Mouse (Mus musculus) E14TG2a.4 (cell line): Measurements from ENCODE around the gene Pdlim5.

Experiments used
- H3K27me3 ChIP-seq: 2 replicates; pipeline ENCODE4 v1.6.1; 2014; ENCODE audit warnings: low read length, control low read depth; ENCODE audit not compliant: insufficient read depth
- H3K36me3 ChIP-seq: 2 replicates; pipeline ENCODE4 v1.6.1; 2014; ENCODE audit warnings: low read length, control low read depth; ENCODE audit not compliant: insufficient read depth
- H3K4me1 ChIP-seq: replicated peaks from 2 replicates; pipeline ENCODE4 v1.6.1; 2014; ENCODE audit warnings: low read depth, low read length, control low read depth
- H3K4me3 ChIP-seq: replicated peaks from 2 replicates; pipeline ENCODE4 v1.5.1; 2014; ENCODE audit warnings: mild to moderate bottlenecking, low read length
- H3K9me3 ChIP-seq: 2 replicates; pipeline ENCODE4 v1.6.1; 2014; ENCODE audit warnings: low read length, control low read depth
- CTCF ChIP-seq: conservative IDR thresholded peaks from 2 replicates; pipeline ENCODE4 v1.5.1; 2014; ENCODE audit warnings: low read length
- NANOG ChIP-seq: IDR thresholded peaks from 2 replicates; pipeline ENCODE4 v1.6.1; 2014; ENCODE audit warnings: borderline replicate concordance, low read length, mixed read lengths
- POU5F1 ChIP-seq: IDR thresholded peaks from 2 replicates; pipeline ENCODE4 v1.6.1; 2014; ENCODE audit warnings: low read length, borderline replicate concordance

The Pdlim5 gene

DNA sequence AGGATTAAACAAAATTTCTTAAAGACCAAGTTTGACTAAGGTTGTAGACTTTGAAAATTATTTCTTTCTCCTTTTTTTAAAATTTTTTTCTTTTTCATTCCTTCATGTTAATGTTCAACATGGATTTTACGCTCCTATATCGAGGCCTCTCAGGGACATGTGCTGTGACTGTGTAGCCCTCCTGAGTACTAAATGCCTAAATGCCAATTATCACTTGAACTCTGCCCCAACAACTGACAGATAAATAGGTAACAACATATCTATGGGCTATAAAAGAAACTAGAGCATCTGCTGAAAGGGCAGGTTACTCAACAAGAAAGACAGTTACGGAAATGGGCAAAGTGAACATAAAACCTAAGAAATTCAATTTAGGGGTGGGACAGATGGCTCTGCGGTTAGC lies 9.0 kb downstream of the Pdlim5 start:
- H3K4me3 ChIP-seq = no peak overlapping the region
- no peaks in the 10 kb centered on the region for H3K27me3 ChIP-seq
- H3K9me3 ChIP-seq = no peaks in the 10 kb centered on the region
- H3K4me1 ChIP-seq = peaks cover 7% of the 10 kb centered on the region
- H3K36me3 ChIP-seq = peaks cover 25% of the 10 kb centered on the region
- TF ChIP-seq POU5F1 (no peak), CTCF (no peak), NANOG (no peak)

DNA sequence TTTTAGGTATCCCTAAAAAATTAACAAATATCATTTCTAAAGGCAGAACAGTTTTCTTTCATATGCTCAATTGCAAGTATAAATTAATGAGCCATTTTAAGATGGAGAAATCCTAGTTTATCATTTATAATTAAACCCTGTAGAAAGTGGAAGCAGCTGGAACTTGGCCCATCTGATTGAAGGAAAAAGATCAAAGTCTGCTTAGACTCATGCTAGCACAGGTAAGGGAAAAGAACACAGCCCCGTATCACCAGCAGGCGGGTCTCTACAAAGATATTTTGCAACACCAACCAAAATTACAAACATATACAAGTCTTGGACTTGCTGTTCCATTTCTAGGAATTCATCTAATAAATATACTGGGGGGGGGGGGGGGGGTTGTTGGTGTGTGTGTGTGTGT lies 9.8 kb downstream of the Pdlim5 start:
- H3K4me1 ChIP-seq = peaks cover 7% of the 10 kb centered on the region
- no peaks in the 10 kb centered on the region for H3K27me3 ChIP-seq
- H3K4me3 ChIP-seq = no peak overlapping the region
- no peak for TF ChIP-seq CTCF
- TF ChIP-seq NANOG = no peak
- no peak for TF ChIP-seq POU5F1
- peaks cover 22% of the 10 kb centered on the region for H3K36me3 ChIP-seq
- no peaks in the 10 kb centered on the region for H3K9me3 ChIP-seq

DNA sequence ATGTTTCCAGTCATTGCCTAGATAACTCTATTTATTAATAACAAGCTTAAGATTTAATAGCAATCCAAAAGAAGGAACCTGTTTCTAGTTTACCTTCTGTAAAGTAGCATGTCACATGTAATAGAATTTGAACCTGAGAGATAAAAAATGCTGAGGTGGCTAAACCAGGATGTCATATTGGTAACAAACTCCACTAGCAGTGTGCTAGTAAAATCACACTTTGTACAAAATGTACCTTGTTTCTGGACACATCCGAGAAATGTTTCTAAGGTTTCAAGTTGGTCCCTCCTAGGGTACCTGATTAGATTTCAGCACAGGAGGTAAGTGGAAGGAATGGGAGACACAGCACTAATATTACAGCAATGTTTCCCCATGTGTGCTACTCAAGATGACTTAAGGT lies 18.9 kb downstream of the Pdlim5 start:
- TF ChIP-seq CTCF (no peak), NANOG (no peak), POU5F1 (no peak)
- H3K4me1 ChIP-seq = peaks cover 17% of the 10 kb centered on the region
- H3K4me3 ChIP-seq = no peak overlapping the region
- H3K27me3 ChIP-seq = no peaks in the 10 kb centered on the region
- no peaks in the 10 kb centered on the region for H3K9me3 ChIP-seq
- H3K36me3 ChIP-seq = no peaks in the 10 kb centered on the region

DNA sequence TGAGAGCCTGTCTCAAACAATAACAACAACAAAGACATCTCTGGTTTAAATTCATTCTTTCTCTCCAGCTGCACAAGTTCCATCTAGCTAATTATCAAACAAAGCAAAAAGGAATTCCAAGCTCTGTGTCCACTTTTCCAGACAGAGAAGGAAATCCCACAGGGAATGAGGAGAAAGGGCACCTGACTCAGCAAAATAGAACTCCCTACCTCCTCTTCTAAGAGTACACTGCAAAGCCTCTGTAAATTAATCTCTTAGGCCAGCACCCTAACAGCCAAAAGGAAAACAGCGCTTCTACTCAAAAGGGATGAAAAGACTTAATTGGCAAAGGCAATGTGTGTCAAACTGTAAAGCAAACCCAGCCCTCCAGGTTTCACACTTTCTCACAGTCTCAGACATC lies 20.4 kb downstream of the Pdlim5 start:
- H3K36me3 ChIP-seq = no peaks in the 10 kb centered on the region
- no peaks in the 10 kb centered on the region for H3K27me3 ChIP-seq
- H3K9me3 ChIP-seq = no peaks in the 10 kb centered on the region
- H3K4me3 ChIP-seq = no peak overlapping the region
- peaks cover 15% of the 10 kb centered on the region for H3K4me1 ChIP-seq
- TF ChIP-seq POU5F1 (no peak), NANOG (no peak), CTCF (no peak)

DNA sequence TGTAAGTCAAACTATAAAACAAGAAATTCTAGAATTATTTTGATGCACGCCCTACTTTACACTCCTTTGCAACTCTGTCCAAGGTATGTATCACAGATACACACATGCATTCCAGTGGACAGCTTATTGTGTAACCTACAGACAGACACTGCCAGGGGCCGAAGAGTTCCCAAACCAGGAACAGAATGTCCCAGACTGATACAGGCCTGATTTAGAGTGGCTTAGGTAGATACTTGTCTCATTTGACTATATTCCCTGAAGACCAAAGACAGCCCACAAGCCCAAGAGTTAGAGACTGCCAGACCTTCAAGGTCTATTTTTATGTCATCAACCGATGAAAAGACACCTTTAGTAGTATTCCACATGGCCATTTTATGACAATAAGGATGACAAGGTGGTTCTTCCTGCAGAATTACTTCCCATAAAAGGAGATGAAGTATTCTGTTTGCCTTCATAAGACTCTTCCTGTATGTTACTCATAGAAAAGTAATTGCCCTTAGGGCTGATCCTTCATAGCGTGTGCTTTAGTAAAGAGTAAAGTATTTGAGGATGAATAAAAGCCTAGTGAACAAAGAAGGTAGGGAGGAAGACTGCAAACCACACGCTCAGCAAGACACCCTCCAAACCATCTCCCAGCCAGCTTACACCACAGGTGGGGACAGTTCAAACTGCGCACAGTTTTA lies 22.9 kb downstream of the Pdlim5 start:
- Histone ChIP-seq H3K36me3 (no peaks in the 10 kb centered on the region), H3K4me3 (no peak overlapping the region), H3K27me3 (no peaks in the 10 kb centered on the region), H3K9me3 (no peaks in the 10 kb centered on the region), H3K4me1 (peaks cover 22% of the 10 kb centered on the region)
- TF ChIP-seq POU5F1 (no peak), NANOG (no peak), CTCF (no peak)

DNA sequence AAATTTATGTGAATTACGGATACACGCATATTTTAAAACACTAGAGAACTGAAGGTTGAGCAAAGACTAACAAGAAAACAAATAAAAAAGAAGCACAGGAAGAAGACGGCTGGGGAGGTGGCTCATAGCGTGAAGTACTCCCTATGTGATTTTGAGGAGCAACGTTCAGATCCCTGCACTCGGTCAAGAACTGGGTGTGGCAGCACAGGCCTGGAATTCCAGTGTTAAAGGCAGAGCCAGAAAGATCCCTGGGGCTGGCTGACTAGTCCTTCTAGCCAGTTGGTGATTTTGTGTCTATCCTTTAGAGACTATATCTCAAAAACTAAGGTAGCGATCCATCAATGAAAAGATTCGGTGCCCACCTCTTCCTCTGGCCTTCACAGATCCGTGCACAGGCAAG lies 27.1 kb downstream of the Pdlim5 start:
- H3K4me1 ChIP-seq = peaks cover 10% of the 10 kb centered on the region; the same call in 1 of the 2 replicates
- no peaks in the 10 kb centered on the region for H3K27me3 ChIP-seq
- H3K36me3 ChIP-seq = no peaks in the 10 kb centered on the region
- TF ChIP-seq CTCF = no peak
- no peak for TF ChIP-seq NANOG
- TF ChIP-seq POU5F1 = no peak
- no peaks in the 10 kb centered on the region for H3K9me3 ChIP-seq
- no peak overlapping the region for H3K4me3 ChIP-seq

DNA sequence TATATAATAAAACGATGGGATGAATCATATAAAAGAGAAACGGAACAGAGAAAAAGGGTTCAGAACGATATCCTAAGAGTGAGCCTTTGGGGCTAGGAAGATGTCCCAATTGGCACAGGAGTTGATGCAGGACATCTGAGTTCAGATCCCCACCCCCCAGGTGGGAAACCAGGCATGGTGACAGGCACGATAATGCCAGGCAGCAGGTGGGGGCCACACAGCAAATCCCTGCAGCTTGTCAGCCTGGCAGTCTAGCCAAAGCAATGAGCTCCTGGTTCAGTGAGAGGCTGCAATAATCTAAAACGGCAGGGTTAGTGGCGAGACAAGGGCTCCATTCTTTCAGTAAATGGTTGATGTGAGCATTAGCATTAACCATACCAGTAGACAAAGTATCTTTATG lies 33.4 kb downstream of the Pdlim5 start:
- TF ChIP-seq NANOG (no peak), POU5F1 (no peak), CTCF (no peak)
- H3K9me3 ChIP-seq = no peaks in the 10 kb centered on the region
- no peaks in the 10 kb centered on the region for H3K4me1 ChIP-seq
- H3K27me3 ChIP-seq = no peaks in the 10 kb centered on the region
- H3K4me3 ChIP-seq = no peak overlapping the region
- H3K36me3 ChIP-seq = no peaks in the 10 kb centered on the region

DNA sequence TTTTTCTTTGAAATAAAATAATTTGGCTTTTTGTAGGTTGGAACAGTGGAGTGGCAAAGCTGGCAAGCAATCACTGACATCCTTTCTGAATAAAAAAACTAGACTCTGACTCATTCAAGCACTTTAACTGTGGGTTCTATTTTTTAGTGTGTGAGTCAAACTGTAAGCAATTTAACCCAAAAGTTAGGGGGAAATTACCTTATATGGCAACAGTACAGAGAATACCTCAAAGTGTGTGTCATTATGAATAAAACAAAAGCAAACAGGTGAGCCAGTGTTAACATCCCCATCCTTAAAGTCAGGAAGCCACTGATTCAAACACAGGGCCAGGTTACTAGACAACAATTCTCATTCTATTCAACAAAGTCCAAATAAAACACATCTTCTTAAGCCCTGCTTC lies 36.5 kb downstream of the Pdlim5 start:
- no peaks in the 10 kb centered on the region for H3K36me3 ChIP-seq
- no peaks in the 10 kb centered on the region for H3K9me3 ChIP-seq
- H3K27me3 ChIP-seq = no peaks in the 10 kb centered on the region
- H3K4me1 ChIP-seq = no peaks in the 10 kb centered on the region
- TF ChIP-seq NANOG (no peak), POU5F1 (no peak), CTCF (no peak)
- H3K4me3 ChIP-seq = no peak overlapping the region

DNA sequence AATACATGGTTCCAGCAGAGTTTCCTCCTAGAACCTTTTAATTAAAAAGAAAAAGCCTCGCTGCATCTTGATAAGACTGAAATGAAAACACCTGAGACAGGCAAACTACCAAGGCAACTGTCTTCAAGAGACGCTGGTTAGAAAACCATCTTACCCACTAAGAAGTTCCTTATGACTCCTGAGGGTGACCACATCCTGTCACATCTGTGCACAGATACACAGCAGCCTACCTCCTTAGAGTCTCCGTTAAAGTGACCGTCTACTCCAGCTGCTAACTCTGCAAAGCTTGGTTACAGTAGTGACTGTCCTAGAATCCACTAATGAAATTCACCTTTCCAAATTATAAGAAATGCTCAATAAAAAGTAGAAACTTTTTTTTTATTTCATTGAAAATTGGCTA lies 38.8 kb downstream of the Pdlim5 start:
- Histone ChIP-seq H3K9me3 (no peaks in the 10 kb centered on the region), H3K27me3 (no peaks in the 10 kb centered on the region), H3K36me3 (0 out of 2 replicates have a peak, but pooled peaks cover 3% of the 10 kb centered on the region), H3K4me3 (no peak overlapping the region), H3K4me1 (no peaks in the 10 kb centered on the region)
- TF ChIP-seq CTCF (no peak), POU5F1 (no peak), NANOG (no peak)
